Mouse (Mus musculus): ENCODE measurements around the gene Slc35e1. TPM values are rescaled to one million over a fixed set of nuclear protein-coding genes. Genes with fewer than 3 reads are reported as not detected.

The Slc35e1 gene
- polyA plus RNA-seq, 1 experiment: 167 TPM

DNA sequence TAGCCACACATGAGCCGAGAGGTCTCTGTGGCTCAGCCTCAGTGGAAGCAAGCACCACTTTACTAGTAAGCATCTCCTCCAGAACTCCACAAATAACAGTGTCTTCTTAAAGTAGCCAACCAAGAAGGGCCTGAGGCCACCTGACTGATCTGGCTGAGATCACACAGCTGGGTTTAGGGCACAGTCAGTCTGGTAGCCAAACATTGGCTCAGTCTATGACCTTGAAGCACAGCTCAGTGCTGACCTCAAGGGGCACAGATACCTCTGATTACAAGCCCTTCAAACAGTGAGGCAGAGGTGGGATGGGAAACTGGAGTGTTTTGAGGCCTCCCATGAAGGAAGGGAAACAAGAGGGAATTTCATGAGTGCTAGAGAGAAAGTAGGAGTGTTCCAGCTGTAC lies 20.2 kb upstream of the Slc35e1 start:
- Histone ChIP-seq H3K36me3 (ENCODE audit: control insufficient read depth, insufficient read depth, low read length) (no peaks in the 10 kb centered on the region), H3K4me3 (ENCODE audit: low read depth, low read length) (no peak overlapping the region), H3K27me3 (ENCODE audit: control insufficient read depth, insufficient read depth, low read length) (no peaks in the 10 kb centered on the region), H3K27ac (ENCODE audit: insufficient read depth, low read depth, low read length) (no peak overlapping the region), H3K4me1 (ENCODE audit: control insufficient read depth, insufficient read depth, insufficient read length, low read length) (peaks cover 3% of the 10 kb centered on the region; the same call in 1 of the 2 replicates)
- TF ChIP-seq CTCF (IDR thresholded peaks at IDR 0.05; ENCODE audit: extremely low read depth, insufficient read length, insufficient replicate concordance, low read depth, low read length) (no peak), POLR2A (IDR thresholded peaks at IDR 0.05; ENCODE audit: low read depth, low read length) (no peak)
- 94% methylated on average over 1 of the region's 1 CpGs for WGBS

DNA sequence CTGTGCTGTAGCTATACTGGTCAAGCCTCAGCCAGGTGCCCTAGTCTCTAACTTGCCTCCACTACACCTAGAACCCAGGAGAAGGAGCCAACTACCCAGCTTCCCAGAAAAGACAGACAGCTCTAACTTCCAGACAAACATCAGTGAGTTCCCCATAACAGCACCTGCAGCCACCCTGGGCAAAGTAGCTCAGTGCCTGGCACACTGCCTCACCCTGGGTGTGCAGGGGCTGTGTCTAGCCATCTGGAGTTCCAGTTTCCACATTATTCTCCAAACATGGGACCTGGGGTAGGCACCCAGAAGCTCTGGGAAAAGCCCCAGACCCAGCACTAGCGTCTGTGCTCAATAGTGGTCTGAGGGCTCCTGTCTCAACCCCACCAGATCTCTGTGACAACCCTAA lies 15.1 kb upstream of the Slc35e1 start:
- no peaks in the 10 kb centered on the region for H3K36me3 ChIP-seq (ENCODE audit: control insufficient read depth, insufficient read depth, low read length)
- no peaks in the 10 kb centered on the region for H3K27me3 ChIP-seq (ENCODE audit: control insufficient read depth, insufficient read depth, low read length)
- H3K4me3 ChIP-seq (ENCODE audit: low read depth, low read length): no peak overlapping the region
- 89% methylated on average over 1 of the region's 1 CpGs for WGBS
- H3K27ac ChIP-seq (ENCODE audit: insufficient read depth, low read depth, low read length): no peak overlapping the region
- peaks cover 3% of the 10 kb centered on the region; the same call in 1 of the 2 replicates for H3K4me1 ChIP-seq (ENCODE audit: control insufficient read depth, insufficient read depth, insufficient read length, low read length)
- TF ChIP-seq POLR2A (IDR thresholded peaks at IDR 0.05; ENCODE audit: low read depth, low read length) (no peak), CTCF (IDR thresholded peaks at IDR 0.05; ENCODE audit: extremely low read depth, insufficient read length, insufficient replicate concordance, low read depth, low read length) (no peak)

DNA sequence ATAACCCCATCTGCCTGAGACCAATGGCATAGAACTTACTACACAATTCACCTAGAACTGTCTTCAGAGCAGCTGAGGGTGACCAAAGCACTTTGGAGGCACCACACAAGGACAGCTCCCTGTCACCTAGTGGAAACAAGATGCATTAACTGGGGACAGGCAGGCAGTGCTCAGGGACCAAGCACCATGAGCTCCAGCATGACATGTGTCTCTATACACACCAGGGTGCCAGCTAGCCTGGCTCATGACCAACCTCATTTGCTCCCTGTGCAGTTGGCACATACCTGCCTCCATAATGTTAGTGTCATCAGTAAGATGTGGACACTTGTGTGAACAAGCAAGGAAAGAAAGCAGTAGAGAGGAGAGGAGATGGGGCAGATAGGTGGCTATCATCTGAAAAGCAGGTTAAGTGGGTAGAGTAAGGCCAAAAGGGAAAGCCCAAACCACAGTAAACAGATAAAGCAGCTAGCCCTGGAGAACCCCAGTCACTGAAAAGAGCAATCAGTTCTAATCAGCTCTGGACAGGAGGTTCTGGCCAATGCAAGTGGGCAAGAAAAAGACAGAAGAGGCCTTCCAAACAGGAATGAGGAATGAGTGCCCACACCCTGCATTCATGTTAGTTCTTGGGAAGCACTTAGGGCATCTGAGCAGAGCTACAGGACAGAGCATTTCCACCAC lies 12.4 kb upstream of the Slc35e1 start:
- Histone ChIP-seq H3K4me3 (ENCODE audit: low read depth, low read length) (no peak overlapping the region), H3K27me3 (ENCODE audit: control insufficient read depth, insufficient read depth, low read length) (no peaks in the 10 kb centered on the region), H3K36me3 (ENCODE audit: control insufficient read depth, insufficient read depth, low read length) (no peaks in the 10 kb centered on the region), H3K4me1 (ENCODE audit: control insufficient read depth, insufficient read depth, insufficient read length, low read length) (peaks cover 2% of the 10 kb centered on the region; the same call in 1 of the 2 replicates), H3K27ac (ENCODE audit: insufficient read depth, low read depth, low read length) (no peak overlapping the region)
- no peak for TF ChIP-seq CTCF (IDR thresholded peaks at IDR 0.05; ENCODE audit: extremely low read depth, insufficient read length, insufficient replicate concordance, low read depth, low read length)
- no peak for TF ChIP-seq POLR2A (IDR thresholded peaks at IDR 0.05; ENCODE audit: low read depth, low read length)

DNA sequence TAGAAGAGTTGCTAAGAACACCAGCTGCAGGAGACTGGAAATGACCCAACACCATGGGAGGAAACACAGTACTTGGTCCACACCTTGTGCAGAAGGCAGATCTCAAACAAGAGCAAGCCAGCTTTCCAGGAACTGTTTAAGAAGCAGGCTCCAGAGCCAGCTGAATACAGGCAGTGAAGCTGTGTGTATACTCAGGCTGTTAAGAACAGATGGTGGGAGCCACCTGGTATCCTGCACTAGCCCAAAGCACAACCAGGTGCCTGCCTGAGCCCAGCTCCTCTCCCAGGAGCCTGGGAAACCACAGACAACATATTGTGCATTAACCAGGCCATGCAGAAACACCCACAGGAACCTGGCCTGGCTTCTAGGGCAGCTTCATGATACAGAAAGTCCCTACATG lies 11.7 kb upstream of the Slc35e1 start:
- Histone ChIP-seq H3K4me3 (ENCODE audit: low read depth, low read length) (no peak overlapping the region), H3K27ac (ENCODE audit: insufficient read depth, low read depth, low read length) (no peak overlapping the region), H3K36me3 (ENCODE audit: control insufficient read depth, insufficient read depth, low read length) (no peaks in the 10 kb centered on the region), H3K4me1 (ENCODE audit: control insufficient read depth, insufficient read depth, insufficient read length, low read length) (no peaks in the 10 kb centered on the region), H3K27me3 (ENCODE audit: control insufficient read depth, insufficient read depth, low read length) (no peaks in the 10 kb centered on the region)
- TF ChIP-seq CTCF (IDR thresholded peaks at IDR 0.05; ENCODE audit: extremely low read depth, insufficient read length, insufficient replicate concordance, low read depth, low read length) (no peak), POLR2A (IDR thresholded peaks at IDR 0.05; ENCODE audit: low read depth, low read length) (no peak)

DNA sequence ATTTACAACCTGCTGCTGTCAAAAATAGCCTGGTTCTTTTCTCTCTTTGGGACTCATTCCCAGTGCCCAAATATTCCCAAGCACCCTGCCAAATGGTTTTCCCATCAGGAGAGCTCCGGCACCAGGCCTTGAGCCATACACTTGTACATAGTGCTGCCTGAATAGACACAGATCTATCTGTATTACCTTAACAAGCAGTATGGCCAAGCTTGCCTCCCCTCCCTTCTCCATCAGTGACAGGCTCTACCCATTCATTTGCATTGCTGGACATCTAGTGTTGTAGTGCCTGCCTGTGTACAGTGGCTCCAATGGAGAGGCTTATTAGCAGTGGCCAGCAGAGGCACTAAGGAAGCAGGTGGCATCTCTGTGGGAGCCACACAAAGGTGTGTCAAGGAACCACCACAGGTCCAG lies 8.1 kb upstream of the Slc35e1 start:
- 92% methylated on average over 1 of the region's 1 CpGs for WGBS
- TF ChIP-seq CTCF (IDR thresholded peaks at IDR 0.05; ENCODE audit: extremely low read depth, insufficient read length, insufficient replicate concordance, low read depth, low read length): no peak
- no peak overlapping the region for H3K4me3 ChIP-seq (ENCODE audit: low read depth, low read length)
- H3K27ac ChIP-seq (ENCODE audit: insufficient read depth, low read depth, low read length): no peak overlapping the region
- peaks cover 15% of the 10 kb centered on the region for H3K36me3 ChIP-seq (ENCODE audit: control insufficient read depth, insufficient read depth, low read length)
- H3K4me1 ChIP-seq (ENCODE audit: control insufficient read depth, insufficient read depth, insufficient read length, low read length): no peaks in the 10 kb centered on the region
- no peaks in the 10 kb centered on the region for H3K27me3 ChIP-seq (ENCODE audit: control insufficient read depth, insufficient read depth, low read length)

DNA sequence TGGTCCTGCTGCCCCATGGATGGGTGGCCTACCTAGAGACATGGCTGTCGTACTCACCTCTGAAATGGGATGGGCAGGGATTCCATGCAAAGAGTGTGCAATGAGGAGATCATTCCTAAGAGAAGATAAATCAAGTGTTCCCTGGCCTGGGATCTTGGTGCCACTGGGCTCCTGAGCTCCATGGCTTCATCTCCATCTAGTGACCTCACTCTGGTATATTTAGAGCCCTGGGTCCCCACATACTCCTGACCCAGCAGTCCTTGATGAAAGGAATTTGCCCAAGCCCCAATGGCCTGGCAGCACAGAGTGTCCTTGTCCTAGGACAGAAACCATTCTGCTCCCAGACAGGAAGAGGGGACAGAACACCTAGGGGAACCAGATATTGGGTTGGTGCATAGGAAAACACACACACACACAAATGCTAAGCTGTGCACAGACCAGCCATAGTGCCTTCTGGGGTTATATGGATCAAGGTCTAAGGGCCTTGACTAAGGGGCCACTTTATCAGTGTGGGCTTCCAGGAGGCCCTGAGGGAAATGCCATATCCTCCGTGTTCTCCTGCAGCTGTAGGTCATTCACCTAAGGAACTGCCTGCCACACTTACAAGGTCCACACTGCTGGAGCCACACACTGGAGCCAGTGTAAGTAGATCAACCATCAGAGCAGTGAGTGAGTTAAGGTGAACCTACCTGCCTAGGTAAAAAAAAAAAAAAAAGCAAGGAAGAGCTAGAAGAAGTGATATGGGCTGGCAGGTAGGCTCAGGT lies 7.3 kb upstream of the Slc35e1 start:
- no peaks in the 10 kb centered on the region for H3K27me3 ChIP-seq (ENCODE audit: control insufficient read depth, insufficient read depth, low read length)
- WGBS: 74% methylated on average over 2 of the region's 2 CpGs
- TF ChIP-seq CTCF (IDR thresholded peaks at IDR 0.05; ENCODE audit: extremely low read depth, insufficient read length, insufficient replicate concordance, low read depth, low read length): no peak
- no peak for TF ChIP-seq POLR2A (IDR thresholded peaks at IDR 0.05; ENCODE audit: low read depth, low read length)
- H3K4me1 ChIP-seq (ENCODE audit: control insufficient read depth, insufficient read depth, insufficient read length, low read length): no peaks in the 10 kb centered on the region
- peaks cover 16% of the 10 kb centered on the region for H3K36me3 ChIP-seq (ENCODE audit: control insufficient read depth, insufficient read depth, low read length)
- H3K27ac ChIP-seq (ENCODE audit: insufficient read depth, low read depth, low read length): no peak overlapping the region
- H3K4me3 ChIP-seq (ENCODE audit: low read depth, low read length): no peak overlapping the region

DNA sequence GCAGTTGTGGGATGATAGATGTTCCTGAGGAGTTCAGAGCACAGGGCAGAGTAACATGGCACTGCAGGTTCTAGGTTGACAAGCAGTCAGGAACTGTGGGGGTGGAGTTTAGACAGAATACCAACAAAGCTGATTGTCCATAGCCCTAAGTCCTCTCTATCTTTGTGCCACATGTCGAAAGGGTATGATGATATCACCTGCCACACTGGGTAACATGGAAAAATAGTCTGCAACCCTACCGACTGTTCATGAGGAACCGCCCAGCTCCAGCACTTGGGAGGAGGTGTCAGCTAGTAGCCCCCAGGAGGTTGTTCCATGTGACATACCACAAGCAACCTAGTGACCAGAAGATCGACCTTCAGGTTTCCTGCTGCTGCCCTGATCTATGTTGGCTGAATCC lies 6.1 kb upstream of the Slc35e1 start:
- H3K36me3 ChIP-seq (ENCODE audit: control insufficient read depth, insufficient read depth, low read length): peaks cover 16% of the 10 kb centered on the region
- H3K4me1 ChIP-seq (ENCODE audit: control insufficient read depth, insufficient read depth, insufficient read length, low read length): peaks cover under 1% of the 10 kb centered on the region; the same call in 1 of the 2 replicates
- H3K27ac ChIP-seq (ENCODE audit: insufficient read depth, low read depth, low read length): no peak overlapping the region
- 86% methylated on average over 4 of the region's 4 CpGs for WGBS
- no peak for TF ChIP-seq POLR2A (IDR thresholded peaks at IDR 0.05; ENCODE audit: low read depth, low read length)
- TF ChIP-seq CTCF (IDR thresholded peaks at IDR 0.05; ENCODE audit: extremely low read depth, insufficient read length, insufficient replicate concordance, low read depth, low read length): no peak
- H3K4me3 ChIP-seq (ENCODE audit: low read depth, low read length): no peak overlapping the region
- no peaks in the 10 kb centered on the region for H3K27me3 ChIP-seq (ENCODE audit: control insufficient read depth, insufficient read depth, low read length)

Measured in small intestine, adult 2 months (tissue).